Mouse (Mus musculus) forebrain, embryonic 12.5 days (tissue): ENCODE results near the gene Cmah. TPM values are rescaled to one million over a fixed set of nuclear protein-coding genes. Genes with fewer than 3 reads are reported as not detected.

Experiments used
- ATAC-seq: fragments of 200-750 bp; cut with Nextera tagmentation; 2 replicates; pipeline ENCODE4 v1.8.0; 2017; ENCODE audit warnings: moderate TSS enrichment; ENCODE audit not compliant: low FRiP score
- H3K27ac ChIP-seq: fragments of 300-500 bp; sonication (generic); 2 replicates; pipeline ENCODE4 v1.5.1; 2016; ENCODE audit warnings: mild to moderate bottlenecking
- H3K27me3 ChIP-seq: fragments of 300-500 bp; sonication (generic); 2 replicates; pipeline ENCODE4 v1.6.1; 2016; ENCODE audit warnings: mild to moderate bottlenecking
- H3K36me3 ChIP-seq: fragments of 300-500 bp; sonication (generic); replicated peaks from 2 replicates; pipeline ENCODE4 v1.6.1; 2016; ENCODE audit warnings: mild to moderate bottlenecking
- H3K4me1 ChIP-seq: fragments of 300-500 bp; sonication (generic); 2 replicates; pipeline ENCODE4 v1.6.1; 2016
- H3K4me2 ChIP-seq: fragments of 300-500 bp; sonication (generic); 2 replicates; pipeline ENCODE4 v1.6.1; 2016; ENCODE audit warnings: mild to moderate bottlenecking, moderate library complexity
- H3K4me3 ChIP-seq: fragments of 300-500 bp; sonication (generic); replicated peaks from 2 replicates; pipeline ENCODE4 v1.5.1; 2016; ENCODE audit warnings: mild to moderate bottlenecking
- H3K9ac ChIP-seq: fragments of 300-500 bp; sonication (generic); 2 replicates; pipeline ENCODE4 v1.6.1; 2016; ENCODE audit warnings: mild to moderate bottlenecking
- H3K9me3 ChIP-seq: fragments of 300-500 bp; sonication (generic); 2 replicates; pipeline ENCODE4 v1.6.1; 2016
- WGBS: fragments of 180-500 bp; shearing (Covaris S2); methylation state at CpG from one replicate; pipeline ENCODE4 v1.1.7; 2016; 5-methylcytosine and 5-hydroxymethylcytosine counted together
- polyA plus RNA-seq: library from polyadenylated mRNA; unstranded; fragments of >200 nt; fragmentation: Nextera tagmentation; extraction: Ambion mirVana; gene quantifications from 2 replicates; pipeline ENCODE4 v1.2.1, GENCODE M21; 2016

The Cmah gene
- polyA plus RNA-seq, 1 experiment from 2014 or later: 0.28 TPM

DNA sequence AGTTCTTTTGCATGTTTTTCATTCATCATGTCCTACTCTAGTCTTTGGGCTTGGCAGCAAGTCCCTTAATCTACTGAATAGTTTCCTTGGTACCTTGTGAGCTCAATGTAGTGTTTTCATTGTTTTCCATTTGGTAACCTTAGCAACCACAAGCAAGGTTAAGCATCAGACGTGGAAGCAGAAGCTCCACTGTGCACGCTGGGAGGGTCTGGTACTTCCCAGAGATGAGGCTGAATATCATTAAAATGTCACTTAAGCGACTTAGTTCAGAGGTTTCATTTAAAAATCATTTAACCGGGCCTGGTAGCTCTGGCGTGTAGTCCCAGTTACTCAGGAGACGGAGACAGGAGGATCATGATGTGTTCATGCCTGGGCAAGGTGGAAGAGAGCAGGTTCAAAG is 5.9 kb upstream of the Cmah start:
- no peak overlapping the region for H3K9ac ChIP-seq
- no peak overlapping the region for H3K27ac ChIP-seq
- H3K9me3 ChIP-seq: no peaks in the 10 kb centered on the region
- WGBS: 63% methylated on average over 6 of the region's 6 CpGs
- H3K36me3 ChIP-seq: no peaks in the 10 kb centered on the region
- H3K4me1 ChIP-seq: no peaks in the 10 kb centered on the region
- H3K4me3 ChIP-seq: no peak overlapping the region
- H3K4me2 ChIP-seq: no peak overlapping the region
- ATAC-seq: no peak
- no peaks in the 10 kb centered on the region for H3K27me3 ChIP-seq

DNA sequence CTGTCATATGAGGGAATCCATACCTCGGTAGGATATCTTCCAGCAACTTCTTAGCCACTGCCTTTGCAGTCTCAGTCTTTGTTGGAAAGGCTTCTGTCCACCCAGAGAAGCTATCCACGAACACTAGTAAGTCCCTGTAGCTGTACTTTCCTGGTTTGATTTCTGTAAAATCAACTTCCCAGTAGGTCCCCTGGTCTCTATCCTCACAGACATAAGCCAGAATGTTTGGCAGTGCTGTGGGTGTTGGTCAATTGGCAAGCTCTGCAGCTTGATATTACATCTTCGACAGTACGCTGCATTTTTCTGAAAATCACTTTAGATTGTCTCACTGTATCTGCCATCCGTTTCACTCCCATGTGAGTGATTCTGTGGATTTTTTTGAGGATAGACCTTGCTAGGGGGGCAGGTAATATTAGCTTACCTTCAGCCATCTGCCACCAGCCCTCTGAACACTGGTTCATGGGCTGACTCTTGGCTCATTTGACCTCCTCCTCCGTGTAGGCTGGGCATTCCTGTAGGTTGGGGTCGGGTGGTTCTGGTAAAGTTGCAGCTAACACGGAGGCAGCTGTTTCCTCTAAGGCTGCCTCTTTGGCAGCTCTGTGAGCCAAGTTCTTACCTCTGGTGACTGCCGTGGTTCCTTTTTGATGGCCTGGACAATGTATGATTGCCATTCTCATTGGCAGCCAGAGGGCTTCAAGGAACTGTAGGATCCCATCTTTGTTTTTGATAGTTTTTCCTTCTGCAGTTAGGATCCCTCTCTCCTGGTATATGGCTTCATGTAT is 1.0 kb downstream of the Cmah start:
- ATAC-seq: no peak
- no peaks in the 10 kb centered on the region for H3K4me1 ChIP-seq
- H3K36me3 ChIP-seq: no peaks in the 10 kb centered on the region
- 90% methylated on average over 9 of the region's 9 CpGs for WGBS
- H3K27ac ChIP-seq: no peak overlapping the region
- no peak overlapping the region for H3K4me3 ChIP-seq
- H3K27me3 ChIP-seq: no peaks in the 10 kb centered on the region
- no peak overlapping the region for H3K4me2 ChIP-seq
- no peaks in the 10 kb centered on the region for H3K9me3 ChIP-seq
- no peak overlapping the region for H3K9ac ChIP-seq

DNA sequence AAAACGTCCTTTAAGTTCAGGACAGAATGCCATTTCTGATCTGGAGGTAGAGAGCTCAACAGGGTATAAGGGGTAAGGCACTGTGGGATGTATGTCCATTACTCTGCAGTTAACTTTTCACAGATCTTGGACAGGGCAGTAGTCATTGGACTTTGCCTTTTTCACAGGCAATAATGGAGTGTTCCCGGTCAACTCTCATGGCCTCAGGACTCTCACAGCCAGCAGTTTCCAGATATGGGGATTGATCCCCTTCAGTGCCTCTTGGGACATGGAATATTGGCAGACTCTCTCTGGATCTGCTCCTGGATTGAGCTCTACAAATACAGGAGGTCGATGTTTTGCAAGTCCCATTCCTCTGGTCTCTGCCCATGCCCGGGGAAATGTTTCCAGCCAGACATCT is 2.9 kb downstream of the Cmah start:
- no peak overlapping the region for H3K27ac ChIP-seq
- H3K9me3 ChIP-seq: no peaks in the 10 kb centered on the region
- no peak for ATAC-seq
- 82% methylated on average over 4 of the region's 4 CpGs for WGBS
- H3K27me3 ChIP-seq: no peaks in the 10 kb centered on the region
- H3K36me3 ChIP-seq: no peaks in the 10 kb centered on the region
- no peak overlapping the region for H3K9ac ChIP-seq
- H3K4me3 ChIP-seq: no peak overlapping the region
- H3K4me2 ChIP-seq: no peak overlapping the region
- no peaks in the 10 kb centered on the region for H3K4me1 ChIP-seq

DNA sequence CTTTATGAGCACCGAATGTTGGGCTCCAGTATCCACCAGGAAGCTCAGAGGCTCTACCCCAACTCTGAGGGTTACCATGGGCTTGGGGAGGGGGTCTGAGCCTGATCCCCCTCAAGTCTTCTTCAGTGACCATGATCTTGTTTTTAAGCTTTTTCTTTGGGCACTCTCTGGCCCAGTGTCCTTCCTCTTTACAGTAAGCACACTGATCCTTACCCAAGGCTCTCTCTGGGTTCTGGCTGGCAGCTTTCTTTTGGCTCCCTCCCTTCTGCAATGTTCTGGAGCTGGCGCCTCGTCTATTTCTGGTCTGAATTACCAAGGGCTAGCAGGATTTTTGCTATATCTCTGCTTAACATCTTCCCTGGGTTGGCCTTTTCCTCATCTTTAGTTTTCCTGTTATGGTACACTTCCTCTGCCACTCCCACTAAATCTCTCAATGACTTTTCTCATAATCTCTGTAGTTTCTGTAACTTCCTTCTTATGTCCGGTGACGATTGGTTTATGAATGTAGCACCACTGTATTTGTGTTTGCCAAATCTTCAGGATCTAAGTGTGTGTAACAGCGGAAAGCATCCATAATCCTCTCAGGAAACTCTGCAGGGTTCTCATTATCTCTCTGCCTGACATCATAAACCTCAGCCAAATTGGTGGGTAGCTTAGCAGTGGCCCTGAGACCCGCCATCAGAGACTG is 3.8 kb downstream of the Cmah start:
- Histone ChIP-seq H3K27me3 (no peaks in the 10 kb centered on the region), H3K9me3 (no peaks in the 10 kb centered on the region), H3K4me3 (no peak overlapping the region), H3K27ac (no peak overlapping the region), H3K36me3 (no peaks in the 10 kb centered on the region), H3K4me1 (no peaks in the 10 kb centered on the region), H3K4me2 (no peak overlapping the region), H3K9ac (no peak overlapping the region)
- 78% methylated on average over 7 of the region's 7 CpGs for WGBS
- ATAC-seq: no peak

DNA sequence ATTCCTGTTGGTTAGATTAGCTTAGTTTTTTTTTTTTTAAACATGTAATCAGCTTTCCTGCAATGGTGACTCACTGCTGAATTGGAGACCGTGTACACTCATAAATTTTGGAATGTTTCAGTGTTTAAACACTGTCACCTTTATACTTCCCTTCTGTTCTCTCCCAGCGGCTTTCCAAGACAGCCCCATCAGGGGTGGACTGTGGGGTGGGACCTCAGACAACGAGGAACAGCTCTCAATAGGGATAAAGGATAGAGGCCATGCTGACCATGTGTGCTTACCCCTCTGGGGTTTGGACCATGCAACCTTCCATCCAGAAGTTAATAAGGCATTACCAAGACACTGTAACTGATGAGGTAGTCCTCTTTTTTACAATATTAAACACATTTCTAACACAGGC is 5.3 kb downstream of the Cmah start:
- Histone ChIP-seq H3K27ac (no peak overlapping the region), H3K36me3 (no peaks in the 10 kb centered on the region), H3K9me3 (no peaks in the 10 kb centered on the region), H3K4me2 (no peak overlapping the region), H3K4me1 (no peaks in the 10 kb centered on the region), H3K9ac (no peak overlapping the region), H3K4me3 (no peak overlapping the region), H3K27me3 (no peaks in the 10 kb centered on the region)
- 67% methylated on average over 3 of the region's 3 CpGs for WGBS
- ATAC-seq: no peak

- Histone ChIP-seq H3K27ac (no peak overlapping the region), H3K27me3 (no peaks in the 10 kb centered on the region), H3K4me1 (no peaks in the 10 kb centered on the region), H3K4me3 (no peak overlapping the region), H3K9ac (no peak overlapping the region), H3K4me2 (no peak overlapping the region), H3K9me3 (no peaks in the 10 kb centered on the region), H3K36me3 (no peaks in the 10 kb centered on the region)
- no peak for ATAC-seq
- 81% methylated on average over 4 of the region's 4 CpGs for WGBS
Measured at GRCm38 (mm10) chr13:24336818-24337217, 9.6 kb downstream of the Cmah start.

DNA sequence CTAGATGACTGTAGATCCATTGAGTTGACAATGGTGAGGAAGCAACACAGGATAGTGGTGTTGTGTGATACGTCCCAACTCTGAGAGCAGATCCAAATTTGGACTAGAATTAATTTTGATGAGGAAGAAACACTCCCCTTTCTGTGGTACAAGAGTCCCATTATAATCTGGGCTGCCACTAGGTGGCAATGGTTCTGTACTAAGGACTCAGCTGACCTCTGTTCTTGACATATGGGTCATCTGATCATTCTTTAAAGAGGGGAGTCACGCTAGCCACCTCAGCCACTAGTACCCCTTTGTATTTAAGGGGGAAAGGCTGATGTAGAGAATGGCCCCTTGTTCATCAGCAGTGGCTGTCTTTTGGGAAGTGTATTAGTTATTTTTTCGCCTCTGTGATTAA is 10.7 kb downstream of the Cmah start:
- H3K36me3 ChIP-seq: no peaks in the 10 kb centered on the region
- no peaks in the 10 kb centered on the region for H3K4me1 ChIP-seq
- no peaks in the 10 kb centered on the region for H3K27me3 ChIP-seq
- no peak for ATAC-seq
- no peak overlapping the region for H3K9ac ChIP-seq
- WGBS: 47% methylated on average over 3 of the region's 3 CpGs
- H3K4me3 ChIP-seq: no peak overlapping the region
- H3K9me3 ChIP-seq: no peaks in the 10 kb centered on the region
- H3K27ac ChIP-seq: no peak overlapping the region
- H3K4me2 ChIP-seq: no peak overlapping the region

DNA sequence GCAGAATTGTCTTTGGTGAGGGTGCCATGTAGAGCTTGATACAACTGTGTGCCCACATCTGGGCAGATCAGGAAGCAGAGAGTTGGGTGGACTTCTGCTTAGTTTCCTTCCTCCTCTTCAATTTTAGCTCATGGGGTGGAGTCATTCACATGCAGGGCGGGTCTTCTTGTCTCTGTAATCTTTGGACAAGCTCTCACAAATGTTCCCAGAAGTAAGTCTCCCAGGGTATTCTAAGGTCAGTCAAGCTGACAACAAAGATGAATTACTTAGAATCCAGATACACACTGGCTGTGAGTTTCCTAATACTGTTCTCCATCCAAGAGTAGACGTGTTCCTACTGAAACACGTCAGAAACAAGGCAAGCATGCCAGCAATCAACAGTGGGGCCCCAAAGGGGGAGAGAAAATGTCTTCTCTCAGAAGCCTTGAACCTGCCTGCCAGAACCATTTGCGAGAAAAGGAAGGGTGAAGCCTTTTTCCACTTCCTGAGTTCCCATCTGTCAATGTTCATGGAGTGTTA is 11.2 kb downstream of the Cmah start:
- Histone ChIP-seq H3K4me2 (no peak overlapping the region), H3K9ac (no peak overlapping the region), H3K27ac (no peak overlapping the region), H3K27me3 (no peaks in the 10 kb centered on the region), H3K9me3 (no peaks in the 10 kb centered on the region), H3K36me3 (no peaks in the 10 kb centered on the region), H3K4me3 (no peak overlapping the region), H3K4me1 (no peaks in the 10 kb centered on the region)
- ATAC-seq: no peak
- WGBS: 86% methylated on average over 4 of the region's 4 CpGs

- Histone ChIP-seq H3K36me3 (no peaks in the 10 kb centered on the region), H3K4me2 (no peak overlapping the region), H3K27ac (no peak overlapping the region), H3K9ac (no peak overlapping the region), H3K27me3 (no peaks in the 10 kb centered on the region), H3K9me3 (no peaks in the 10 kb centered on the region), H3K4me1 (no peaks in the 10 kb centered on the region), H3K4me3 (no peak overlapping the region)
- no peak for ATAC-seq
Measured at GRCm38 (mm10) chr13:24339907-24340306, 12.7 kb downstream of the Cmah start.

GRCm38 (mm10) chr13:24340462-24340861 is 13.3 kb downstream of the Cmah start:
- H3K36me3 ChIP-seq: no peaks in the 10 kb centered on the region
- no peak for ATAC-seq
- no peaks in the 10 kb centered on the region for H3K9me3 ChIP-seq
- 90% methylated on average over 6 of the region's 6 CpGs for WGBS
- H3K27ac ChIP-seq: no peak overlapping the region
- no peaks in the 10 kb centered on the region for H3K4me1 ChIP-seq
- H3K4me2 ChIP-seq: no peak overlapping the region
- H3K27me3 ChIP-seq: no peaks in the 10 kb centered on the region
- H3K9ac ChIP-seq: no peak overlapping the region
- H3K4me3 ChIP-seq: no peak overlapping the region

DNA sequence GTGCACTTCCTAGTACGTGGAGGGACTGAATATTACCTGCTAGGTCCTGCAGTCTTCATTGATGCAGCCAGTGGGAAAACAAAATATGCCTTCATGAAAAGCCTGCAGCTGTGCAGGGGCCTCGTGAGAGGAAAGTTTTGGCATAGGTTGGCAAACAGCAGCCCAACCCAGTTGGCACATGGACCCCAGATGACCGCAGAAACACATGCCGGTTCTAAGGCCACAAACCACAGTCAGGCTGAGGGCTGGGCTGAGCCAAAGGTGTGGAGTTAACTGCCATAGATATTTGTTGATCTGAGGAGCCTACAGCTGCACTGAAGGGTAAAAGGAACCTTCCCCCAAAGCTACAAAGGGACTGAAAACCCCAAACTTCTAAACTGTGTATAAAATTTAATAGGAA is 14.9 kb downstream of the Cmah start:
- no peak overlapping the region for H3K27ac ChIP-seq
- no peaks in the 10 kb centered on the region for H3K36me3 ChIP-seq
- H3K27me3 ChIP-seq: no peaks in the 10 kb centered on the region
- no peaks in the 10 kb centered on the region for H3K4me1 ChIP-seq
- 83% methylated on average over 4 of the region's 4 CpGs for WGBS
- ATAC-seq: no peak
- H3K4me2 ChIP-seq: no peak overlapping the region
- H3K9ac ChIP-seq: no peak overlapping the region
- H3K4me3 ChIP-seq: no peak overlapping the region
- H3K9me3 ChIP-seq: no peaks in the 10 kb centered on the region

DNA sequence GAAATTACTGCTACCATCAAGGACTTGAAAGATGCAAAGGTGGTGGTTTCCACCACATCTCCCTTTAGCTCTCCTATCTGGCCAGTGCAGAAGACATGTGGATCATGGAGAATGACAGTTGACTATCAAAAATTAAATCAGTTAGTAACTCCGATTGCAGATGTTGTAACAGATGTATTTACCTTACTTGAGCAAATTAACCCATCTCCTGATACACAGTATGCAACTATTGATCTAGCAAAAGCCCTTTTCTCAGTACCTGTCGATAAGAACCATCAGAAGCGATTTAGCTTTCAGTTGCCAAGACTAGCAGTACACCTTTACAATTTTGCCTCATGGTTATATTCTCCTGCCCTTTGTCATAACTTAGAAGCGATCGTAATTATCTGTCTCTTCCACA is 25.8 kb downstream of the Cmah start:
- Histone ChIP-seq H3K9ac (no peak overlapping the region), H3K4me3 (no peak overlapping the region), H3K9me3 (no peaks in the 10 kb centered on the region), H3K27me3 (no peaks in the 10 kb centered on the region), H3K27ac (no peak overlapping the region), H3K36me3 (no peaks in the 10 kb centered on the region), H3K4me1 (no peaks in the 10 kb centered on the region), H3K4me2 (no peak overlapping the region)
- no peak for ATAC-seq
- 94% methylated on average over 5 of the region's 5 CpGs for WGBS

- Histone ChIP-seq H3K4me1 (no peaks in the 10 kb centered on the region), H3K36me3 (no peaks in the 10 kb centered on the region), H3K4me2 (no peak overlapping the region), H3K4me3 (no peak overlapping the region), H3K27me3 (no peaks in the 10 kb centered on the region), H3K9me3 (no peaks in the 10 kb centered on the region), H3K27ac (no peak overlapping the region), H3K9ac (no peak overlapping the region)
- WGBS: 91% methylated on average over 5 of the region's 5 CpGs
- no peak for ATAC-seq
Measured at GRCm38 (mm10) chr13:24354751-24355150, 27.5 kb downstream of the Cmah start.
